Mouse (Mus musculus): ENCODE results near the gene Ssh1. TPM values are rescaled to one million over a fixed set of nuclear protein-coding genes. Genes with fewer than 3 reads are reported as not detected.

Gene Ssh1
- total RNA-seq, 2 experiments from 2014 or later, result 6.1 to 7.2 TPM

- TF ChIP-seq CTCF (IDR thresholded peaks at IDR 0.05), result no peak
- H3K27ac ChIP-seq, result peak overlapping the region; percentile 38; the same call in 1 of the 2 replicates
- no peak overlapping the region for H3K4me3 ChIP-seq
- DNase-seq, result peak; percentile 42
- intact Hi-C loops (cut with DNase I), result loop anchor here (5.0 to 10.0 kb wide), 3 partner anchors 37 to 360 kb away; partner anchors contain the start of gene Ssh1
Observed at GRCm38 (mm10) chr5:113955281-113955680, 38.4 kb downstream of the Ssh1 start.

GRCm38 (mm10) chr5:113954421-113954820 lies 39.3 kb downstream of the Ssh1 start:
- peak; percentile 98 for TF ChIP-seq CTCF (IDR thresholded peaks at IDR 0.05)
- Histone ChIP-seq H3K4me3 (no peak overlapping the region), H3K27ac (peak overlapping the region; percentile 79)
- peak; percentile 86 for DNase-seq
- intact Hi-C loops (cut with DNase I), result loop anchor here (1.0 to 10.0 kb wide), 4 partner anchors 46 to 360 kb away; partner anchors contain the start of genes Coro1c, Iscu and Sart3

- H3K27ac ChIP-seq, result no peak overlapping the region
- H3K4me3 ChIP-seq, result no peak overlapping the region
- TF ChIP-seq CTCF (IDR thresholded peaks at IDR 0.05), result no peak
- intact Hi-C loops (cut with DNase I), result loop anchor here (5.0 to 10.0 kb wide), 2 partner anchors 180 to 362 kb away; partner anchors contain the start of genes Iscu and Sart3
- DNase-seq, result no peak
Observed at GRCm38 (mm10) chr5:113952519-113952918, 41.2 kb downstream of the Ssh1 start.

- no peak for TF ChIP-seq CTCF (IDR thresholded peaks at IDR 0.05)
- no peak overlapping the region for H3K27ac ChIP-seq
- intact Hi-C loops (cut with DNase I), result loop anchor here (5.0 to 10.0 kb wide), 2 partner anchors 179 to 363 kb away; partner anchors contain the start of genes Iscu and Sart3
- H3K4me3 ChIP-seq, result no peak overlapping the region
- DNase-seq, result no peak
Observed at GRCm38 (mm10) chr5:113951693-113952071, 42.0 kb downstream of the Ssh1 start.

- no peak for DNase-seq
- H3K27ac ChIP-seq, result peak overlapping the region; percentile 31; the same call in 1 of the 2 replicates
- intact Hi-C loops (cut with DNase I), result loop anchor here (5.0 to 10.0 kb wide), 2 partner anchors 179 to 364 kb away; partner anchors contain the start of genes Iscu and Sart3
- H3K4me3 ChIP-seq, result no peak overlapping the region
- no peak for TF ChIP-seq CTCF (IDR thresholded peaks at IDR 0.05)
Observed at GRCm38 (mm10) chr5:113950786-113951692, 42.7 kb downstream of the Ssh1 start.

- H3K27ac ChIP-seq, result peak overlapping the region; percentile 31; the same call in 1 of the 2 replicates
- no peak overlapping the region for H3K4me3 ChIP-seq
- intact Hi-C loops (cut with DNase I), result loop anchor here (5.0 to 10.0 kb wide), 2 partner anchors 178 to 365 kb away; partner anchors contain the start of genes Iscu and Sart3
- no peak for TF ChIP-seq CTCF (IDR thresholded peaks at IDR 0.05)
- no peak for DNase-seq
Observed at GRCm38 (mm10) chr5:113950133-113950532, 43.6 kb downstream of the Ssh1 start.

- peak; percentile 30; the same call in 1 of the 2 replicates for TF ChIP-seq CTCF (IDR thresholded peaks at IDR 0.05)
- intact Hi-C loops (cut with DNase I), result no loop called here
- DNase-seq, result no peak
- Histone ChIP-seq H3K4me3 (no peak overlapping the region), H3K27ac (no peak overlapping the region)
Observed at GRCm38 (mm10) chr5:113947280-113947679, 46.4 kb downstream of the Ssh1 start.

- Histone ChIP-seq H3K4me3 (peak overlapping the region; percentile 7; the same call in 1 of the 2 replicates), H3K27ac (peak overlapping the region; percentile 20; the same call in 1 of the 2 replicates)
- no peak for TF ChIP-seq CTCF (IDR thresholded peaks at IDR 0.05)
- DNase-seq, result peak; percentile 44
- intact Hi-C loops (cut with DNase I), result no loop called here
Observed at GRCm38 (mm10) chr5:113945126-113945525, 48.6 kb downstream of the Ssh1 start.

- DNase-seq, result no peak
- intact Hi-C loops (cut with DNase I), result no loop called here
- no peak overlapping the region for H3K4me3 ChIP-seq
- no peak for TF ChIP-seq CTCF (IDR thresholded peaks at IDR 0.05)
- no peak overlapping the region for H3K27ac ChIP-seq
Observed at GRCm38 (mm10) chr5:113943328-113943727, 50.4 kb downstream of the Ssh1 start.

- TF ChIP-seq CTCF (IDR thresholded peaks at IDR 0.05), result peak; percentile 48
- H3K4me3 ChIP-seq, result no peak overlapping the region
- no peak overlapping the region for H3K27ac ChIP-seq
- intact Hi-C loops (cut with DNase I), result no loop called here
- DNase-seq, result no peak
Observed at GRCm38 (mm10) chr5:113942580-113942979, 51.1 kb downstream of the Ssh1 start.

GRCm38 (mm10) chr5:113939263-113939900 lies 54.3 kb downstream of the Ssh1 start:
- no peak for DNase-seq
- no peak overlapping the region for H3K4me3 ChIP-seq
- TF ChIP-seq CTCF (IDR thresholded peaks at IDR 0.05), result no peak
- intact Hi-C loops (cut with DNase I), result no loop called here
- H3K27ac ChIP-seq, result no peak overlapping the region

- DNase-seq, result peak; percentile 33
- H3K4me3 ChIP-seq, result no peak overlapping the region
- intact Hi-C loops (cut with DNase I), result no loop called here
- no peak overlapping the region for H3K27ac ChIP-seq
- TF ChIP-seq CTCF (IDR thresholded peaks at IDR 0.05), result no peak
Observed at GRCm38 (mm10) chr5:113937650-113938049, 56.0 kb downstream of the Ssh1 start.
